Mouse (Mus musculus): ENCODE data around the gene Kcnh1. TPM values are rescaled to one million over a fixed set of nuclear protein-coding genes. Genes with fewer than 3 reads are reported as not detected.

Gene Kcnh1
- total and polyA plus RNA-seq, 2 experiments from 2014 or later, result 0.10 to 0.31 TPM

DNA sequence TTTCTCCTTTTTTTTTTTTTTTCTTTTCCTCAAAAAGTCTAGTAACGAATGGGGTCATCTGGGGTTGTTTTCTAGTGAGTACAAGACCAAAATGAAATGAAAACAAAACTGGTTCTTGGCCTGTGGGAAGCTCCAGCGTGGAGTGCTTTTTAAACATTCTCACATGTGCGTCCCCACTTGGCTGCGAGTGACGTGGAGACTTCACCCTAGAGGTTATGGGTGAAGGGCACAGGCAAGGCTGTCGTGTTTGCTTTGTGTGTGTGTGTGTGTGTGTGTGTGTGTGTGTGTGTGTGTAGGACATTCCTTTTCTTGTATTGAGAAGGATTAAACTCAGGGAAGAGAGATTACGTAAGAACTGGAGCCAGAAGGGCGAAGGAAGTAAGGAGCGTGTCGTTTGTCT is 6.9 kb downstream of the Kcnh1 start:
- Histone ChIP-seq H3K9me3 (replicated peaks; ENCODE audit: control insufficient read depth, low read length) (no peaks in the 10 kb centered on the region), H3K36me3 (replicated peaks; ENCODE audit: control insufficient read depth, insufficient read depth, low read length) (no peaks in the 10 kb centered on the region), H3K4me1 (ENCODE audit: control insufficient read depth, insufficient read depth) (no peaks in the 10 kb centered on the region), H3K9ac (replicated peaks; ENCODE audit: low read depth, low read length) (no peak overlapping the region), H3K4me3 (ENCODE audit: low read depth, low read length) (no peak overlapping the region), H3K27ac (ENCODE audit: low read depth) (no peak overlapping the region), H3K27me3 (ENCODE audit: control insufficient read depth, insufficient read depth, low read length) (peaks cover 5% of the 10 kb centered on the region; the same call in 1 of the 2 replicates), H3K4me2 (ENCODE audit: low read depth, low read length) (no peak overlapping the region)
- DNase-seq (ENCODE audit: low spot score) (no peak), ATAC-seq (ENCODE audit: insufficient read depth, low read depth) (no peak)
- no peak for TF ChIP-seq CTCF (IDR thresholded peaks at IDR 0.05; ENCODE audit: low read depth)
- TF ChIP-seq EP300 (IDR thresholded peaks at IDR 0.05; ENCODE audit: low read depth), result no peak
- 55% methylated on average over 10 of the region's 10 CpGs for WGBS

DNA sequence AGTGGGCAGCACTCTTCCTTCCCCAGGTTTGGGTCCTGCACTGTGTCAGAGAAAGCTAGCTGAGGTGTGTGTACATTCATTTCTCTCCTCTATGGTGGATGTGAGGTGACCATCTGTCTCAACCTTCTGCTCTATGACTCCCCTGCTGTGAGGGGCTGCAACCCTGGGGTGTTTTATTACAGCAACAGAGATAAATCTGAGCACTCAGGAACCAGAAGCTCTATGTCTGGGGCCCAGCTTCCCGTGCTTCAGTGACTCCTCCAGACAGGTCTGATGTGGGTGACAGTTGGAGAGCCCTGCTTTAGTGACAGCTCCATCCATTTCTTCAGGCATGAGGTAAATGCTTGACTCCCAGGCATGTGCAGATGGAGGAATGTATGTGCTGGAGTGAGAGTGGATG is 12.4 kb downstream of the Kcnh1 start:
- no peak overlapping the region for H3K27ac ChIP-seq (ENCODE audit: low read depth)

DNA sequence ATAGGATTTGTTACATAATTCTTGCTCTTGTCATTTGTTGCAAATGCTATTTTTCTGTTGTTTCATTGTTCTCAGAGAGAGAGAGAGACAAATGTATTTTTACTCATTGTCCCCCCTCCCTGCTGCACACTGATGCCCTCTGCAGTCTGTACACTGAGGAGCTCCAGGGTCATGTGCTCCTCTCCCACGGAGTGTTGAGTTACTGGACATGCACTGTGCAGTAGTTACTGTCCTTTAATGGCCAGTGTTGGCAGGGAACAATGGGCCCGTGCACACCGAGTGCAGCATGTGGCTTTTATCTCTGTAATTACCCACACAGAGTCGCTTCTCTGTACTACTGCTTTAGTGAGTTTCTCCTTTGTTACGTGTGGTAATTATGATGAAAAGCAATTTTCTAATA is 17.4 kb downstream of the Kcnh1 start:
- no peak overlapping the region for H3K9ac ChIP-seq (replicated peaks; ENCODE audit: low read depth, low read length)
- TF ChIP-seq EP300 (IDR thresholded peaks at IDR 0.05; ENCODE audit: low read depth) (no peak), CTCF (IDR thresholded peaks at IDR 0.05; ENCODE audit: low read depth) (no peak)
- 49% methylated on average over 5 of the region's 5 CpGs for WGBS
- H3K9me3 ChIP-seq (replicated peaks; ENCODE audit: control insufficient read depth, low read length), result no peaks in the 10 kb centered on the region
- H3K4me1 ChIP-seq (ENCODE audit: control insufficient read depth, insufficient read depth), result no peaks in the 10 kb centered on the region
- H3K27me3 ChIP-seq (ENCODE audit: control insufficient read depth, insufficient read depth, low read length), result no peaks in the 10 kb centered on the region
- H3K4me3 ChIP-seq (ENCODE audit: low read depth, low read length), result no peak overlapping the region
- H3K4me2 ChIP-seq (ENCODE audit: low read depth, low read length), result no peak overlapping the region
- DNase-seq (ENCODE audit: low spot score) (no peak), ATAC-seq (ENCODE audit: insufficient read depth, low read depth) (no peak)
- H3K27ac ChIP-seq (ENCODE audit: low read depth), result no peak overlapping the region
- no peaks in the 10 kb centered on the region for H3K36me3 ChIP-seq (replicated peaks; ENCODE audit: control insufficient read depth, insufficient read depth, low read length)

More for the DNA sequence above, 12.4 kb downstream of the Kcnh1 start:
- TF ChIP-seq CTCF (IDR thresholded peaks at IDR 0.05; ENCODE audit: low read depth) (no peak), EP300 (IDR thresholded peaks at IDR 0.05; ENCODE audit: low read depth) (no peak)
- Histone ChIP-seq H3K4me2 (ENCODE audit: low read depth, low read length) (no peak overlapping the region), H3K4me1 (ENCODE audit: control insufficient read depth, insufficient read depth) (no peaks in the 10 kb centered on the region), H3K27me3 (ENCODE audit: control insufficient read depth, insufficient read depth, low read length) (no peaks in the 10 kb centered on the region), H3K9me3 (replicated peaks; ENCODE audit: control insufficient read depth, low read length) (no peaks in the 10 kb centered on the region), H3K4me3 (ENCODE audit: low read depth, low read length) (no peak overlapping the region), H3K9ac (replicated peaks; ENCODE audit: low read depth, low read length) (no peak overlapping the region), H3K36me3 (replicated peaks; ENCODE audit: control insufficient read depth, insufficient read depth, low read length) (no peaks in the 10 kb centered on the region)
- WGBS, result 14% methylated on average over 1 of the region's 1 CpGs
- DNase-seq (ENCODE audit: low spot score) (no peak), ATAC-seq (ENCODE audit: insufficient read depth, low read depth) (no peak)

DNA sequence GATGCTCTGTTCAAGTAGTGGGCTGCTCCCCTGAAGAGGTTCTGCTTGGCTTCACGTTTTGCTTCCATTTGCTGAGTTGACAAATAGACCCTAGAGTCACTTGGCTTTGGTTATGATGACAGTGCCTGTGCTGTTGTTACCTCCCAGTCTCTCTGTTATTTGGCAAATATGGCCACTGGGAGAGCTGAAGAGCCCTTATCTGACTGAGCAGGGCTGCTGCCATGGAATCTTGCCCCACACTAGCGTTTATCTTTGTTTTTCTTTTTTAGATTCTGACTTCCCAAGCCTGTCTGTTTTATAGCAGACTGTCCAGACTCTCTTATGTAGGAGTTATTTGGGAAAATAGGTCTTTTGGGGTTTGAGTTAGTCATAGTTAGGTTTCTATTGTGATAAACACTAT is 21.9 kb downstream of the Kcnh1 start:
- no peak for DNase-seq (ENCODE audit: low spot score)
- H3K27ac ChIP-seq (ENCODE audit: low read depth), result no peak overlapping the region
- no peaks in the 10 kb centered on the region for H3K36me3 ChIP-seq (replicated peaks; ENCODE audit: control insufficient read depth, insufficient read depth, low read length)
- no peaks in the 10 kb centered on the region for H3K27me3 ChIP-seq (ENCODE audit: control insufficient read depth, insufficient read depth, low read length)
- no peaks in the 10 kb centered on the region; the same call in 1 of the 2 replicates for H3K9me3 ChIP-seq (replicated peaks; ENCODE audit: control insufficient read depth, low read length)
- 32% methylated on average over 2 of the region's 2 CpGs for WGBS
- ATAC-seq (ENCODE audit: insufficient read depth, low read depth), result no peak
- no peak overlapping the region for H3K4me3 ChIP-seq (ENCODE audit: low read depth, low read length)
- H3K4me1 ChIP-seq (ENCODE audit: control insufficient read depth, insufficient read depth), result no peaks in the 10 kb centered on the region
- TF ChIP-seq EP300 (IDR thresholded peaks at IDR 0.05; ENCODE audit: low read depth), result no peak
- no peak for TF ChIP-seq CTCF (IDR thresholded peaks at IDR 0.05; ENCODE audit: low read depth)
- no peak overlapping the region for H3K9ac ChIP-seq (replicated peaks; ENCODE audit: low read depth, low read length)
- no peak overlapping the region for H3K4me2 ChIP-seq (ENCODE audit: low read depth, low read length)

DNA sequence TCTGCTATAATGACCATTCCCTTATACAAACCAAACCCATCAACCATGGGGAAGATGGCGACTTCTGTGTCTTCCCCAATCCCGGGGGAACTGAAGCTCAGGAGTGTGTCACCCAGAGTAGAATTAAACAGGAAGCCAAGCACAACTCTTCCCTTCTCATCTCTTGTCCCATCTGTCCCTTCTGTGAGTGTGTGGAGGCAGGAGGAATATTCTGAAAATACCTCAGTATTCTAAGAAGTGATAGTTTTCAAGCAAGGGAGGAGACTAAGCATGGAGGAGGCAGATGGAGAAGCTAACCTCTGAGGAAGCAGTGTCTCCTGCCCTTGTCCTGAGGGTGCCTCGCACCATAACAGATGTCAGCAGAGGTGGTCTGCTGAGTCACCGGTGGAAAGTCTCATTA is 24.1 kb downstream of the Kcnh1 start:
- no peak overlapping the region for H3K27ac ChIP-seq (ENCODE audit: low read depth)
- no peak overlapping the region for H3K4me3 ChIP-seq (ENCODE audit: low read depth, low read length)
- H3K9ac ChIP-seq (replicated peaks; ENCODE audit: low read depth, low read length), result no peak overlapping the region
- no peaks in the 10 kb centered on the region for H3K27me3 ChIP-seq (ENCODE audit: control insufficient read depth, insufficient read depth, low read length)
- H3K36me3 ChIP-seq (replicated peaks; ENCODE audit: control insufficient read depth, insufficient read depth, low read length), result no peaks in the 10 kb centered on the region
- 89% methylated on average over 4 of the region's 4 CpGs for WGBS
- no peak for DNase-seq (ENCODE audit: low spot score)
- H3K4me2 ChIP-seq (ENCODE audit: low read depth, low read length), result no peak overlapping the region
- no peak for ATAC-seq (ENCODE audit: insufficient read depth, low read depth)
- TF ChIP-seq EP300 (IDR thresholded peaks at IDR 0.05; ENCODE audit: low read depth) (no peak), CTCF (IDR thresholded peaks at IDR 0.05; ENCODE audit: low read depth) (no peak)
- H3K9me3 ChIP-seq (replicated peaks; ENCODE audit: control insufficient read depth, low read length), result no peaks in the 10 kb centered on the region; the same call in 1 of the 2 replicates
- H3K4me1 ChIP-seq (ENCODE audit: control insufficient read depth, insufficient read depth), result no peaks in the 10 kb centered on the region

DNA sequence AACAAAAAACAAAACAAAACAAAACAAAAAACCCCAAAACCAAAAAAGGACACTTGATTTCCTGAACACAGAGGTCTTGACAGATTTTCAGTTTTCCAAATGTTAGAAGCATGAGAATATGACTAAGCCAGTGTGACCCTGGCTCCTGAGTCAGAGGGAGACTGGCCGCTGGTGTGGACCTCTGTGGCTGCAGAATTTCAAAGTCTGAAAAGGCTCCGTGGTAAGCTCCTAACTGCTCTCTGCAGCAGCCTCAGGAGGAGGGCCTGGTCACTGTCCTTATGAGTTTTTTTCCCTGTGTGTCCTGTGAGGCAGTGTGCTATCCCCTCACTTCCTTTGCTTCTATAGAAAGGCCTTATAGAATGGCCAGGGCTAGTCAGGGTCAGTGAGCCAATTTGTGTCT is 29.6 kb downstream of the Kcnh1 start:
- Histone ChIP-seq H3K4me1 (ENCODE audit: control insufficient read depth, insufficient read depth) (no peaks in the 10 kb centered on the region), H3K36me3 (replicated peaks; ENCODE audit: control insufficient read depth, insufficient read depth, low read length) (no peaks in the 10 kb centered on the region), H3K4me3 (ENCODE audit: low read depth, low read length) (no peak overlapping the region), H3K27ac (ENCODE audit: low read depth) (no peak overlapping the region), H3K9ac (replicated peaks; ENCODE audit: low read depth, low read length) (no peak overlapping the region), H3K27me3 (ENCODE audit: control insufficient read depth, insufficient read depth, low read length) (no peaks in the 10 kb centered on the region), H3K9me3 (replicated peaks; ENCODE audit: control insufficient read depth, low read length) (no peaks in the 10 kb centered on the region; the same call in 1 of the 2 replicates), H3K4me2 (ENCODE audit: low read depth, low read length) (no peak overlapping the region)
- ATAC-seq (ENCODE audit: insufficient read depth, low read depth) (no peak), DNase-seq (ENCODE audit: low spot score) (no peak)
- WGBS, result 54% methylated on average over 2 of the region's 2 CpGs
- TF ChIP-seq EP300 (IDR thresholded peaks at IDR 0.05; ENCODE audit: low read depth) (no peak), CTCF (IDR thresholded peaks at IDR 0.05; ENCODE audit: low read depth) (no peak)

All from heart, postnatal 0 days (tissue).